Mouse (Mus musculus) heart, adult 2 months (tissue): ENCODE data around the gene Cdc37. TPM values are rescaled to one million over a fixed set of nuclear protein-coding genes. Genes with fewer than 3 reads are reported as not detected.

Experiments used
- DNase-seq, 2 experiments: peaks; one replicate each; pipeline ENCODE4 v3.0.0; 2021
- H3K27ac ChIP-seq: fragments of 200-600 bp; 2 replicates; pipeline ENCODE4 v1.8.1; 2022
- H3K27me3 ChIP-seq: fragments of 200-500 bp; 2 replicates; pipeline ENCODE4 v1.6.1; 2012; ENCODE audit warnings: mild to moderate bottlenecking, low read length, inconsistent platforms, mixed read lengths; ENCODE audit not compliant: control insufficient read depth, insufficient read depth
- H3K36me3 ChIP-seq: fragments of 200-500 bp; 2 replicates; pipeline ENCODE4 v1.6.1; 2012; ENCODE audit warnings: low read length, inconsistent platforms; ENCODE audit not compliant: control insufficient read depth, insufficient read depth
- H3K4me1 ChIP-seq: fragments of 200-500 bp; 2 replicates; pipeline ENCODE4 v1.6.1; 2011; ENCODE audit warnings: low read length; ENCODE audit not compliant: control insufficient read depth, insufficient read depth
- H3K4me3 ChIP-seq: fragments of 200-600 bp; 2 replicates; pipeline ENCODE4 v1.8.1; 2022
- H3K79me2 ChIP-seq: fragments of 200-500 bp; replicated peaks from 2 replicates; pipeline ENCODE4 v1.6.1; 2012; ENCODE audit warnings: mild to moderate bottlenecking, inconsistent platforms, low read length, moderate library complexity, mixed read lengths; ENCODE audit not compliant: control insufficient read depth, insufficient read depth
- H3K9ac ChIP-seq: fragments of 200-500 bp; 2 replicates; pipeline ENCODE4 v1.6.1; 2012; ENCODE audit warnings: low read depth, mild to moderate bottlenecking, control low read depth, inconsistent platforms, low read length, mixed read lengths
- CTCF ChIP-seq: fragments of 200-600 bp; IDR thresholded peaks from 2 replicates; pipeline ENCODE4 v1.8.1; 2022; ENCODE audit warnings: antibody characterized with exemption, mild to moderate bottlenecking, moderate library complexity
- EP300 ChIP-seq: fragments of 200-500 bp; IDR thresholded peaks from 2 replicates; pipeline ENCODE4 v1.6.1; 2011; ENCODE audit warnings: low read depth, low read length, control low read depth; ENCODE audit not compliant: insufficient read depth
- POLR2A ChIP-seq: fragments of 200-500 bp; IDR thresholded peaks from 2 replicates; pipeline ENCODE4 v1.6.1; 2011; ENCODE audit warnings: mild to moderate bottlenecking, low read depth, low read length, control low read depth; ENCODE audit not compliant: insufficient read depth
- WGBS: fragments of 180-500 bp; shearing (Covaris S2); methylation state at CpG from one replicate; pipeline ENCODE4 v1.1.7; 2018; 5-methylcytosine and 5-hydroxymethylcytosine counted together
- intact Hi-C: fragments of 180-260 bp; cut with DNase I; formaldehyde crosslinking; loops from one replicate; pipeline ENCODE4 v1.15.1; 2025
- polyA plus RNA-seq: library from polyadenylated mRNA; depleted of rRNA; stranded (reverse); fragments of >200 nt; gene quantifications from 2 replicates; pipeline ENCODE4 v1.2.3, GENCODE M21; 2012
- total RNA-seq, 2 experiments: library from RNA; stranded (reverse); gene quantifications; 2 replicates each; pipeline ENCODE4 v1.2.3; 2021

Gene Cdc37
- total and polyA plus RNA-seq, 3 experiments: 62.3 to 162 (median 150) TPM

DNA sequence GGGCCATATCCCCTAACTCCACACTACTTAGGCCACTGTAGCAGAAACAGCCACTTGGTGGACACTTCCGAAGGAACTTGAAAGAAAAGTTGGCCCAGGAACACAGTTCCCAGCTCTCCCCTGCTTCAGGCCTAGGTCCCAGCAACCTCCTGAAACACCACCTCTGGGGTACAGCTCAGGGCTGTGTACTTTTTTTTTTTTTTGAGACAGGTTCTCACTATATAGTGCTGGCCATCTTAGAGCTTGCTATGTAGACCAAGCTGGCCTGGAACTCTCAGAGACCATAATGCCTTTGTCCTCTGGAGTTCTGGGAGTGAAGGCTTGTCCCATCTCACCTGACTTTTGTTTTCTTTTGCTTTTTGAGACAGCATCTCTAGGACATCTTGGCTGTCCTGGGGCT lies 19.4 kb upstream of the Cdc37 start:
- no peak for DNase-seq

DNA sequence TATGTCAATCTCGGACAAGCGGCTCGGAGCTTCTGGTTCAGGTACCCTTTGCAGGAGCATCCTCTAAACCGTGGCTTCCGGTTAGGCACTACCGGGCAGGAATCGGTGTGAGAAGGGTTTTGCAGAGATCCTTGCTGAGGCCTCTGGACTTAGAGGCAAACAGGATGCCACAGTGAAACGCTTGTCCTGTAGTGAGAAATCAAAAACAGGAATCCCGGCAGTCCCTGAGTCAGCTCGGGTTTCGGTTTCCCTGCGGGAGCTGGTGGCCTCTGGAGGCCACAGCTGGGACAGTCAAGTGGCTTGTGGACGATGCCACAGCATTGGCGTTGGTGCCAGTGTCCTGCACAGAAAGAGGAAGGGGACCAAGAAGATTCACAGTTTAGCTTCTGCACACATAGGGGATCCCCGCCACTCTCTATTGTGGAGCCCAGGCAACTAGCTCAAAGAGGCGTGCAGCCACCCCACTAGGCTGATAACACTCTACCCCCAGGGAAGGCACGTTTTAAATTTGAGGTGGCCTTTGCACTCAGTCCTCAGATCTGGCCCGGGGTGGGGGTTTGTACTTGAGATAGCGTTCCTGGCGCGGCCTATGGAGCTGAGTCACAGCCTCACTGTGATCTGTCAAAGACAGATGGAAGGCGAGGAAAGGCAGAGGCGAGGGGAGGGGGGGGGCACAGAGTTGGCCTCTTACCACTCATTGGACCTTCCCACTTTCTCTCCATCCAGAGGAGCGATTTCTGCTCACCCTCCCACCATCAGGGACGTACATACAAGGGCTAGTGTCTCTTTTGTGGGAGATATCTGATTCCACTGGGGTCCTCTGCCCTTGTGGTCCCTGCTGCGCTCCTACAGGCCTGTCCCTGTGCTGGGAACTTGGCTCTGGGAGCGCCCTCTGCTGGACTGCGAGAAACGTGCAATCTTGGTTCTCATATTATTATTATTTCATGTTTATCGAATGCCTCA lies 18.7 kb upstream of the Cdc37 start:
- no peaks in the 10 kb centered on the region for H3K36me3 ChIP-seq
- WGBS: 4% methylated on average over 30 of the region's 30 CpGs
- H3K27me3 ChIP-seq: no peaks in the 10 kb centered on the region
- DNase-seq: peak; percentile 85 to 86
- peak overlapping the region; percentile 92 for H3K27ac ChIP-seq
- peaks cover 16% of the 10 kb centered on the region for H3K4me1 ChIP-seq
- intact Hi-C loops: loop anchor here (1.0 kb wide), 1 partner anchor 15 kb away; no protein-coding TSS in a partner anchor
- H3K9ac ChIP-seq: peak overlapping the region; percentile 24
- peak overlapping the region; percentile 66 for H3K4me3 ChIP-seq
- no peaks in the 10 kb centered on the region for H3K79me2 ChIP-seq
- TF ChIP-seq EP300 (peak; percentile 33; the same call in 1 of the 2 replicates), POLR2A (peak; percentile 48; the same call in 1 of the 2 replicates), CTCF (peak; percentile 88)

More for the DNA sequence above, 19.4 kb upstream of the Cdc37 start:
- intact Hi-C loops: no loop called here
- H3K27me3 ChIP-seq: no peaks in the 10 kb centered on the region
- peak overlapping the region; percentile 92 for H3K27ac ChIP-seq
- WGBS: 22% methylated on average over 1 of the region's 1 CpGs
- no peaks in the 10 kb centered on the region for H3K79me2 ChIP-seq
- H3K9ac ChIP-seq: no peak overlapping the region
- no peak; the same call in 1 of the 2 replicates for TF ChIP-seq CTCF
- TF ChIP-seq POLR2A: no peak
- no peak for TF ChIP-seq EP300
- no peak overlapping the region for H3K4me3 ChIP-seq
- no peaks in the 10 kb centered on the region for H3K36me3 ChIP-seq
- H3K4me1 ChIP-seq: peaks cover 16% of the 10 kb centered on the region

DNA sequence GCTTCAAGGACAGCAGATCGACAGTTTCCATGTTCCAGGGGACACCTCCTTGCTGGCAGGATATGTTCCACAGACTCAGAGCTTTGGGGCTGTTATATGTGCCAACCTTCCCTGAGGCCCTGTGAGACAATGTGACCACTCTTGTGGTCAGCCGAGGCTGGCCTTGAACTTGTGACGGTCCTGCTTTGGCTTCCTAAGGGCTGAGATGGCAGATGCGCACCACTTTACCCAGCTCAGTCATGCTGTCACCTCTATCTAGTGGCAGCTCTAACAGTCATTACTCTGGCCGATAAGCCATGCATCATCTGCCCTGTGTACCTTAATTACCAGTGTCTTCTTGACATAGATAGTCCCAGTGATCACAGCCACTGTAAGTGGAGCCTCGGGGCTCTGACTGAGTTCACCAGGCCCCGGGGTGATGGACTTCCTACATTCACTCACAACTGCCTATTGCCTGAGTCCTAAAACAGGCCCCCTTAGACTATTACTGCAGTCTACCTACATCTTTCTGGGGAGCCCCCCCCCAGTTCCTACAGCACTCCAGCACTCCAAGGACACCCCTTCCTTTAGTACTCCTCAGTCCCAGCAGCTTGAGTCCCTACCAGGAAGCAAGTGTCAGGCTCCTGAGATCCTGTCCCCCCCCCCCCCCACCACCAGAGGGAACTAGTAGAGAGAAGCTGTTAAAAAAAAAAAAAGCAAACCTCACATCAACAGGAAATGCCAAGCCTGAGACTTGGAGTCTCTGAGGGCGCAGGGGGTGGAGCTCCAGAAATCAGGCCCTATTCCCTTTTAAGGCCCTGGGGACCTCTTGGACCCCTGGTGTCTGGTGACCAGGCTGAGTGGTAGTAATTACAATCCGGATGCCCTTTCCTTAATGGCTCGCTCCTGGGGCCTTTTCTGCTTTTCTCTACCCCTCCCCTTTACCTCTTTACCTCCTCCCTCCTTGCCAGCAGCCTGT lies 17.6 kb upstream of the Cdc37 start:
- Histone ChIP-seq H3K79me2 (no peaks in the 10 kb centered on the region), H3K9ac (peak overlapping the region; percentile 31), H3K27ac (peak overlapping the region; percentile 92), H3K4me1 (peaks cover 16% of the 10 kb centered on the region), H3K4me3 (peak overlapping the region; percentile 66), H3K36me3 (no peaks in the 10 kb centered on the region), H3K27me3 (no peaks in the 10 kb centered on the region)
- 47% methylated on average over 10 of the region's 10 CpGs for WGBS
- no peak for TF ChIP-seq CTCF
- no peak for TF ChIP-seq EP300
- no peak for TF ChIP-seq POLR2A
- intact Hi-C loops: loop anchor here (1.0 kb wide), 1 partner anchor 14 kb away; no protein-coding TSS in a partner anchor
- peak; percentile 53 to 57 for DNase-seq

DNA sequence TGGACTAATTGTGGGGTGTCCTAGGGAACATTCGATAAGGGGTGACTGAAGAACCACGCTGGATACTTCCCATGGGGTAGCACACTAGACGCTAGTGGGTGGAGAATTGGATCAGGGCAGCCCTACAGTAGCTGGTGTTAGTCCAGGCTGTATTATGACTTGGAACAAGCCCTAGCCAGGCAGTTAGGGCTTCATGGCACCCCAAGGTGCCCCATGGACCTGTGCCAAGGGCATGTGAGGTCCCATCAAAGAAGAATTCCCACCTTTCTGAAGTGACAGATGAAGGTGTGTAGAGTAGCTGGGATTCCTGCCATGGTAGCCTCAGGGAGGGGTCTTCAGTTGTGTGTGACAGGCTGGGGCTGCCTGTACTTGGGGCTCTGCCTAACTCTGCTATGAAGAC lies 16.7 kb upstream of the Cdc37 start:
- Histone ChIP-seq H3K9ac (peak overlapping the region; percentile 32), H3K4me3 (peak overlapping the region; percentile 58; the same call in 1 of the 2 replicates), H3K4me1 (peaks cover 16% of the 10 kb centered on the region), H3K79me2 (no peaks in the 10 kb centered on the region), H3K36me3 (no peaks in the 10 kb centered on the region), H3K27ac (no peak overlapping the region), H3K27me3 (no peaks in the 10 kb centered on the region)
- intact Hi-C loops: no loop called here
- WGBS: 33% methylated on average over 3 of the region's 3 CpGs
- TF ChIP-seq EP300 (no peak), CTCF (no peak), POLR2A (no peak)
- no peak for DNase-seq

DNA sequence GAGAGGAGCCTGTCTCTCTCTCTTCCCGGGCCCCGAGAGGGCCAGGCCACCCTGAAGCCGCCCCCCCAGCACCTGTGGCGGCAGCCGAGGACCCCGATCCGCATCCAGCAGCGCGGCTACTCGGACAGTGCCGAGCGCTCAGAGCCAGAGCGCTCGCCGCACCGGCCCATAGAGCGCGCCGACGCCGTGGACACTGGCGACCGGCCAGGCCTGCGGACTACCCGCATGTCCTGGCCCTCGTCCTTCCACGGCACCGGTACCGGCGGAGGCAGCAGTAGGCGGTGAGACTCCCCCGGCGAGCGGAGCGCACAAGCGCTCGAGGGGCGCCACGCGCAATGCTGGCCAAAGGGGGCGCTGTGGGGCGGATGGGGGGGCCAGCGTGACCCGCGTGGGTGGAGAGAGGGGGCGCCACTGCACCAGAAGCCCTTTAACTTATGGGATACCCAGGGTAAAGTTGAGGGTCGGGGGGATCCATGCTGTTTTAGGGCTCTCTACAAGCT lies 16.2 kb upstream of the Cdc37 start:
- no peaks in the 10 kb centered on the region for H3K27me3 ChIP-seq
- H3K79me2 ChIP-seq: no peaks in the 10 kb centered on the region
- under 1% methylated on average over 47 of the region's 47 CpGs for WGBS
- peak; percentile 49 to 74 for DNase-seq
- peaks cover 16% of the 10 kb centered on the region for H3K4me1 ChIP-seq
- H3K4me3 ChIP-seq: peak overlapping the region; percentile 58
- H3K9ac ChIP-seq: peak overlapping the region; percentile 81
- peak overlapping the region; percentile 31; the same call in 1 of the 2 replicates for H3K27ac ChIP-seq
- no peaks in the 10 kb centered on the region for H3K36me3 ChIP-seq
- no peak for TF ChIP-seq EP300
- peak; percentile 70 for TF ChIP-seq CTCF
- intact Hi-C loops: no loop called here
